In genomic region chr12:80458033-80458432, GRCm38 (mm10) we compare ENCODE assay signal across 12 mouse cellular contexts.
"Had no signal": no experiment of that assay in that cellular context is flagged by ENCODE, and none has a peak within 500 bp of the region (broad histone marks: within the 10 kb centered on the region; RNA-seq: fewer than 3 reads in every experiment).

No protein-coding gene starts in this region.

- H3K9me3 ChIP-seq: midbrain, embryonic 13.5 days; midbrain, embryonic 15.5 days; neural tube, embryonic 12.5 days; stomach, embryonic 15.5 days had no signal

- H3K36me3 ChIP-seq: midbrain, embryonic 13.5 days; midbrain, embryonic 15.5 days; neural tube, embryonic 12.5 days; stomach, embryonic 15.5 days had no signal

- H3K27me3 ChIP-seq: midbrain, embryonic 13.5 days; midbrain, embryonic 15.5 days; neural tube, embryonic 12.5 days; stomach, embryonic 15.5 days had no signal

- H3K4me3 ChIP-seq: midbrain, embryonic 13.5 days; midbrain, embryonic 15.5 days; neural tube, embryonic 12.5 days; stomach, embryonic 15.5 days had no signal

- H3K4me2 ChIP-seq: midbrain, embryonic 11.5 days; midbrain, embryonic 13.5 days; midbrain, embryonic 15.5 days; neural tube, embryonic 12.5 days; stomach, embryonic 15.5 days had no signal

- H3K27ac ChIP-seq: midbrain, embryonic 13.5 days; midbrain, embryonic 15.5 days; neural tube, embryonic 12.5 days; stomach, embryonic 15.5 days; stomach, postnatal 0 days had no signal

- H3K9ac ChIP-seq: midbrain, embryonic 13.5 days; midbrain, embryonic 15.5 days; neural tube, embryonic 12.5 days; stomach, embryonic 15.5 days had no signal

- DNase-seq: lung, adult 18-20 months; lung, postnatal 4 days; right cerebral cortex, postnatal 14 days; thymus, adult 2 months; thymus, postnatal 25 days; thymus, postnatal 4 days had no signal

- ATAC-seq: midbrain, embryonic 13.5 days; midbrain, embryonic 15.5 days had no signal

- H3K4me1 ChIP-seq: midbrain, embryonic 13.5 days; midbrain, embryonic 15.5 days; neural tube, embryonic 12.5 days; stomach, embryonic 15.5 days had no signal
